In genomic region chr17:27138396-27138795, GRCm38 (mm10) we compare ENCODE assay signal across 19 mouse cellular contexts. TPM values are rescaled to one million over a fixed set of nuclear protein-coding genes. Genes with fewer than 3 reads are reported as not detected.
DNase-seq lines count a peak whose midpoint lies in the region; ATAC-seq and TF ChIP-seq lines count a peak whose summit lies in the region.
"Had no signal": no experiment of that assay in that cellular context is flagged by ENCODE, and none has a peak within 500 bp of the region (broad histone marks: within the 10 kb centered on the region; RNA-seq: fewer than 3 reads in every experiment).

No protein-coding gene starts in this region.

- H3K4me2 ChIP-seq in hindbrain, embryonic 13.5 days, result no peak overlapping the region
- no peak overlapping the region for H3K4me2 ChIP-seq in hindbrain, embryonic 16.5 days (ENCODE audit: low read length)
- H3K4me2 ChIP-seq in liver, embryonic 12.5 days, result no peak overlapping the region
- H3K4me2 ChIP-seq: embryonic facial prominence, embryonic 12.5 days; heart, embryonic 13.5 days; hindbrain, embryonic 12.5 days; intestine, embryonic 15.5 days had no signal

- peak overlapping the region; percentile 30; the same call in 1 of the 2 replicates for H3K27ac ChIP-seq in hindbrain, embryonic 13.5 days
- no peak overlapping the region for H3K27ac ChIP-seq in hindbrain, embryonic 16.5 days (ENCODE audit: low read depth, low read length)
- peak overlapping the region; percentile 90 for H3K27ac ChIP-seq in gastrocnemius, adult 2 months
- no peak overlapping the region for H3K27ac ChIP-seq in liver, embryonic 12.5 days
- H3K27ac ChIP-seq: embryonic facial prominence, embryonic 12.5 days; heart, embryonic 13.5 days; intestine, embryonic 15.5 days had no signal

- H3K27me3 ChIP-seq in hindbrain, embryonic 13.5 days, result no peaks in the 10 kb centered on the region
- no peaks in the 10 kb centered on the region for H3K27me3 ChIP-seq in hindbrain, embryonic 16.5 days (replicated peaks; ENCODE audit: control insufficient read depth, insufficient read depth, low read length)
- peaks cover 39% of the 10 kb centered on the region for H3K27me3 ChIP-seq in liver, embryonic 12.5 days (replicated peaks)
- H3K27me3 ChIP-seq: embryonic facial prominence, embryonic 12.5 days; intestine, embryonic 15.5 days had no signal

- H3K4me3 ChIP-seq in hindbrain, embryonic 13.5 days, result no peak overlapping the region
- H3K4me3 ChIP-seq in hindbrain, embryonic 16.5 days (ENCODE audit: low read length), result no peak overlapping the region
- peak overlapping the region; percentile 15; the same call in 1 of the 2 replicates for H3K4me3 ChIP-seq in gastrocnemius, adult 2 months
- no peak overlapping the region for H3K4me3 ChIP-seq in liver, embryonic 12.5 days
- H3K4me3 ChIP-seq: embryonic facial prominence, embryonic 12.5 days; heart, embryonic 13.5 days; hindbrain, embryonic 12.5 days; intestine, embryonic 15.5 days had no signal

- DNase-seq in gastrocnemius, adult 2 months, result peak; percentile 91
- DNase-seq in gastrocnemius, postnatal 14 days, result peak; percentile 73
- DNase-seq in adrenal gland, adult 2 months, result no peak
- no peak for DNase-seq in heart, postnatal 25 days (ENCODE audit: low spot score)
- DNase-seq: adrenal gland, postnatal 10 days; cerebellum, adult 11-12 months; cerebellum, adult 9-10 months; heart, postnatal 4 days; kidney, adult 2 months had no signal

- H3K9me3 ChIP-seq in hindbrain, embryonic 13.5 days, result no peaks in the 10 kb centered on the region
- no peaks in the 10 kb centered on the region for H3K9me3 ChIP-seq in hindbrain, embryonic 16.5 days (ENCODE audit: control insufficient read depth, low read length)
- no peaks in the 10 kb centered on the region for H3K9me3 ChIP-seq in liver, embryonic 12.5 days (replicated peaks)
- H3K9me3 ChIP-seq: embryonic facial prominence, embryonic 12.5 days; G1E; heart, embryonic 13.5 days; hindbrain, embryonic 12.5 days; intestine, embryonic 15.5 days had no signal

- no peak for TF ChIP-seq CTCF in gastrocnemius, adult 2 months (IDR thresholded peaks at IDR 0.05)

- 53% methylated on average over 9 of the region's 9 CpGs for WGBS in hindbrain, embryonic 13.5 days
- 40% methylated on average over 9 of the region's 9 CpGs for WGBS in hindbrain, embryonic 16.5 days
- 75% methylated on average over 9 of the region's 9 CpGs for WGBS in liver, embryonic 12.5 days (ENCODE audit: insufficient replicate concordance)

- ATAC-seq in hindbrain, embryonic 13.5 days (ENCODE audit: low FRiP score), result no peak
- no peak for ATAC-seq in hindbrain, embryonic 16.5 days
- no peak for ATAC-seq in liver, embryonic 12.5 days
- ATAC-seq: CD4-positive, CD25-positive, alpha-beta regulatory T cell, adult 4 months; intestine, embryonic 15.5 days had no signal

- H3K4me1 ChIP-seq in hindbrain, embryonic 13.5 days (replicated peaks), result peaks cover 59% of the 10 kb centered on the region
- H3K4me1 ChIP-seq in hindbrain, embryonic 16.5 days (ENCODE audit: control insufficient read depth, insufficient read depth, low read depth, low read length), result peaks cover 17% of the 10 kb centered on the region
- peaks cover 28% of the 10 kb centered on the region for H3K4me1 ChIP-seq in liver, embryonic 12.5 days

- H3K9ac ChIP-seq in hindbrain, embryonic 13.5 days, result no peak overlapping the region
- H3K9ac ChIP-seq in hindbrain, embryonic 16.5 days (ENCODE audit: low read depth, low read length), result no peak overlapping the region
- H3K9ac ChIP-seq in liver, embryonic 12.5 days, result no peak overlapping the region
- H3K9ac ChIP-seq: embryonic facial prominence, embryonic 12.5 days; heart, embryonic 13.5 days; hindbrain, embryonic 12.5 days; intestine, embryonic 15.5 days had no signal

- H3K36me3 ChIP-seq in hindbrain, embryonic 13.5 days, result no peaks in the 10 kb centered on the region
- H3K36me3 ChIP-seq in hindbrain, embryonic 16.5 days (ENCODE audit: control insufficient read depth, insufficient read depth, low read length), result no peaks in the 10 kb centered on the region
- H3K36me3 ChIP-seq in liver, embryonic 12.5 days, result no peaks in the 10 kb centered on the region
- H3K36me3 ChIP-seq: embryonic facial prominence, embryonic 12.5 days; G1E; heart, embryonic 13.5 days; hindbrain, embryonic 12.5 days; intestine, embryonic 15.5 days had no signal

- intact Hi-C loops in gastrocnemius, adult 2 months (cut with DNase I), result loop anchor here (10.0 kb wide), 1 partner anchor 376 kb away; no protein-coding TSS in a partner anchor
- intact Hi-C loops in gastrocnemius, postnatal 14 days (cut with DNase I; ENCODE audit: low total_unique reads), result loop anchor here (5.0 kb wide), 1 partner anchor 49 kb away; no protein-coding TSS in a partner anchor
- intact Hi-C loops in heart, postnatal 25 days (cut with DNase I), result no loop called here

RNA-seq across cellular contexts. Expression of gene Uqcc2, which starts 4.7 kb away (rescaled TPM):
- polyA plus RNA-seq in hindbrain, embryonic 13.5 days (2015; fragmentation: Nextera tagmentation; extraction: Ambion mirVana), result 335 and 349 TPM in 2 replicates
- 343 and 396 TPM in 2 replicates for polyA plus RNA-seq in hindbrain, embryonic 16.5 days (2015; fragmentation: Nextera tagmentation; extraction: Ambion mirVana)
- 100 to 1,000 TPM; 405 to 424 TPM for total RNA-seq in gastrocnemius, adult 2 months (2021)
- 100 to 1,000 TPM; 342 TPM for total RNA-seq in gastrocnemius, postnatal 14 days (2021)
- total RNA-seq in adrenal gland, adult 2 months (2021), result 100 to 1,000 TPM; 218 to 406 TPM
- 132 and 172 TPM in 2 replicates for polyA plus RNA-seq in adrenal gland, adult 2 months (2012; rRNA removed)
- polyA plus RNA-seq in liver, embryonic 12.5 days (2016; fragmentation: Nextera tagmentation; extraction: Ambion mirVana), result 254 and 262 TPM in 2 replicates
- 100 to 1,000 TPM; 323 to 335 TPM for total RNA-seq in heart, postnatal 25 days (2021)

RNA-seq across cellular contexts. Expression of gene Ip6k3, which starts 29.2 kb away (rescaled TPM):
- polyA plus RNA-seq in hindbrain, embryonic 13.5 days (2015; fragmentation: Nextera tagmentation; extraction: Ambion mirVana), result 0.45 and 0.58 TPM in 2 replicates
- 0.27 and 0.31 TPM in 2 replicates for polyA plus RNA-seq in hindbrain, embryonic 16.5 days (2015; fragmentation: Nextera tagmentation; extraction: Ambion mirVana)
- 10 to 100 TPM; 30.9 to 84.2 TPM for total RNA-seq in gastrocnemius, adult 2 months (2021)
- 100 to 1,000 TPM in 1 of 2 experiments, 10 to 100 TPM in 1; 91.4 to 128 TPM for total RNA-seq in gastrocnemius, postnatal 14 days (2021)
- 1 to 10 TPM in 1 of 2 experiments, under 1 TPM in 1; 0.69 to 1.9 TPM for total RNA-seq in adrenal gland, adult 2 months (2021)
- 0.83 and 1.2 TPM in 2 replicates for polyA plus RNA-seq in adrenal gland, adult 2 months (2012; rRNA removed)
- 0.13 TPM in 1 of 2 replicates, not detected in the other for polyA plus RNA-seq in liver, embryonic 12.5 days (2016; fragmentation: Nextera tagmentation; extraction: Ambion mirVana)
- total RNA-seq in heart, postnatal 25 days (2021), result 1 to 10 TPM; 8.6 to 9.4 TPM
- total RNA-seq: granulocyte monocyte progenitor cell, adult 5-6 weeks had no signal
- polyA plus RNA-seq: CD4-positive, CD25-positive, alpha-beta regulatory T cell, adult 4 months; G1E had no signal

Comparison
In these comparisons a context has a peak if more than half of its experiments do, and no peak if none do; other contexts are left out.
1. H3K27ac ChIP-seq: peak in hindbrain, embryonic 13.5 days (single experiment) and gastrocnemius, adult 2 months (single experiment); none in hindbrain, embryonic 16.5 days (single experiment) and liver, embryonic 12.5 days (single experiment).
2. DNase-seq: peak in gastrocnemius, adult 2 months (single experiment) and gastrocnemius, postnatal 14 days (single experiment); none in adrenal gland, adult 2 months (single experiment) and heart, postnatal 25 days (single experiment).